Mouse (Mus musculus) MEL (cell line): ENCODE data around the gene Fnip2. TPM values are rescaled to one million over a fixed set of nuclear protein-coding genes. Genes with fewer than 3 reads are reported as not detected.

Experiments used
- DNase-seq: peaks from one replicate; pipeline ENCODE4 v3.0.0; 2011; ENCODE audit warnings: low read depth, low spot score
- H3K27ac ChIP-seq: 2 replicates; pipeline ENCODE4 v1.5.1; 2012; ENCODE audit warnings: low read depth, mild to moderate bottlenecking, control low read depth, low read length, moderate library complexity; ENCODE audit not compliant: control insufficient read depth
- H3K27me3 ChIP-seq, 2 experiments: fragments of 150-350 bp in 1 of 2; sonication (generic) in 1 of 2; 2 replicates each; pipeline ENCODE4 v1.6.1; 2012; ENCODE audit warnings: low read length in 2 of 2, mild to moderate bottlenecking in 2 of 2, improper control_type of control experiment in 1 of 2, moderate library complexity in 1 of 2; ENCODE audit not compliant: insufficient read depth in 2 of 2, control insufficient read depth in 1 of 2
- H3K36me3 ChIP-seq, 2 experiments: 2 replicates each; pipeline ENCODE4 v1.6.1; 2012 to 2014; ENCODE audit warnings: low read length in 2 of 2, improper control_type of control experiment in 1 of 2, inconsistent platforms in 1 of 2, mild to moderate bottlenecking in 1 of 2; ENCODE audit not compliant: insufficient read depth in 2 of 2, control insufficient read depth in 1 of 2
- H3K4me1 ChIP-seq, 2 experiments: fragments of 150-350 bp in 1 of 2; sonication (generic) in 1 of 2; 2 replicates each; pipeline ENCODE4 v1.6.1; 2012; ENCODE audit warnings: low read length in 2 of 2, improper control_type of control experiment in 1 of 2, mild to moderate bottlenecking in 1 of 2; ENCODE audit not compliant: insufficient read depth in 2 of 2, control insufficient read depth in 1 of 2
- H3K4me3 ChIP-seq, 2 experiments: fragments of 150-350 bp in 1 of 2; sonication (generic) in 1 of 2; 2 replicates each; pipeline ENCODE4 v1.5.1; 2012; ENCODE audit warnings: low read depth in 2 of 2, low read length in 2 of 2, mild to moderate bottlenecking in 2 of 2, moderate library complexity in 2 of 2, control low read depth in 1 of 2, improper control_type of control experiment in 1 of 2; ENCODE audit not compliant: control insufficient read depth in 1 of 2, insufficient read depth in 1 of 2
- H3K79me2 ChIP-seq: 2 replicates; pipeline ENCODE4 v1.6.1; 2012; ENCODE audit warnings: mild to moderate bottlenecking, low read length, moderate library complexity; ENCODE audit not compliant: control insufficient read depth, poor library complexity, insufficient read depth
- H3K9ac ChIP-seq: 2 replicates; pipeline ENCODE4 v1.6.1; 2012; ENCODE audit warnings: low read depth, mild to moderate bottlenecking, control low read depth, low read length, moderate library complexity; ENCODE audit not compliant: control insufficient read depth, poor library complexity, severe bottlenecking
- H3K9me3 ChIP-seq: fragments of 150-350 bp; sonication (generic); replicated peaks from 2 replicates; pipeline ENCODE4 v1.6.1; 2012; ENCODE audit warnings: mild to moderate bottlenecking, low read length, improper control_type of control experiment, moderate library complexity; ENCODE audit not compliant: insufficient read depth
- CHD1 ChIP-seq: IDR thresholded peaks from 2 replicates; pipeline ENCODE4 v1.6.1; 2012; ENCODE audit warnings: low read depth, mild to moderate bottlenecking, inconsistent platforms, low read length, improper control_type of control experiment
- CHD2 ChIP-seq: IDR thresholded peaks from 2 replicates; pipeline ENCODE4 v1.6.1; 2011; ENCODE audit warnings: low read length, improper control_type of control experiment
- E2F4 ChIP-seq: IDR thresholded peaks from 2 replicates; pipeline ENCODE4 v1.6.1; 2011; ENCODE audit warnings: low read depth, low read length, improper control_type of control experiment, borderline replicate concordance
- ELF1 ChIP-seq: IDR thresholded peaks from 2 replicates; pipeline ENCODE4 v1.6.1; 2014; ENCODE audit warnings: low read depth, mild to moderate bottlenecking, inconsistent platforms, low read length, improper control_type of control experiment, moderate library complexity
- ETS1 ChIP-seq: IDR thresholded peaks from 2 replicates; pipeline ENCODE4 v1.6.1; 2012; ENCODE audit warnings: low read depth, mild to moderate bottlenecking, inconsistent platforms, low read length, improper control_type of control experiment, moderate library complexity
- HCFC1 ChIP-seq: IDR thresholded peaks from 2 replicates; pipeline ENCODE4 v1.6.1; 2012; ENCODE audit warnings: low read depth, mild to moderate bottlenecking, inconsistent platforms, low read length, improper control_type of control experiment, moderate library complexity
- JUND ChIP-seq: IDR thresholded peaks from 2 replicates; pipeline ENCODE4 v1.6.1; 2011; ENCODE audit warnings: low read depth, mild to moderate bottlenecking, improper control_type of control experiment, low read length
- MAX ChIP-seq: IDR thresholded peaks from 2 replicates; pipeline ENCODE4 v1.6.1; 2011; ENCODE audit warnings: low read length, improper control_type of control experiment
- MEF2A ChIP-seq: IDR thresholded peaks from 2 replicates; pipeline ENCODE4 v1.6.1; 2014; ENCODE audit warnings: low read depth, mild to moderate bottlenecking, inconsistent platforms, low read length, improper control_type of control experiment; ENCODE audit not compliant: poor library complexity, insufficient replicate concordance, severe bottlenecking; ENCODE audit errors: extremely low read depth
- MXI1 ChIP-seq: IDR thresholded peaks from 2 replicates; pipeline ENCODE4 v1.6.1; 2011; ENCODE audit warnings: mild to moderate bottlenecking, low read depth, low read length, improper control_type of control experiment
- MYB ChIP-seq: IDR thresholded peaks from 2 replicates; pipeline ENCODE4 v1.6.1; 2011; ENCODE audit warnings: mild to moderate bottlenecking, low read depth, low read length, improper control_type of control experiment
- NELFE ChIP-seq: IDR thresholded peaks from 2 replicates; pipeline ENCODE4 v1.6.1; 2011; ENCODE audit warnings: low read depth, low read length, improper control_type of control experiment
- NRF1 ChIP-seq: IDR thresholded peaks from 2 replicates; pipeline ENCODE4 v1.6.1; 2014; ENCODE audit warnings: low read depth, mild to moderate bottlenecking, inconsistent platforms, low read length, improper control_type of control experiment, moderate library complexity; ENCODE audit not compliant: poor library complexity, insufficient read depth, severe bottlenecking
- POLR2A ChIP-seq, 2 experiments: IDR thresholded peaks; 2 replicates each; pipeline ENCODE4 v1.6.1; 2011 to 2012; ENCODE audit warnings: low read length in 2 of 2, mild to moderate bottlenecking in 2 of 2, control low read depth in 1 of 2, improper control_type of control experiment in 1 of 2, low read depth in 1 of 2, moderate library complexity in 1 of 2; ENCODE audit not compliant: control insufficient read depth in 1 of 2, insufficient read depth in 1 of 2, poor library complexity in 1 of 2
- POLR2AphosphoS5 ChIP-seq: IDR thresholded peaks from 2 replicates; pipeline ENCODE4 v1.6.1; 2012; ENCODE audit warnings: low read depth, borderline replicate concordance, mild to moderate bottlenecking, inconsistent platforms, low read length, moderate library complexity, mixed read lengths
- RCOR1 ChIP-seq: IDR thresholded peaks from 2 replicates; pipeline ENCODE4 v1.6.1; 2012; ENCODE audit warnings: low read depth, mild to moderate bottlenecking, inconsistent platforms, low read length, improper control_type of control experiment
- SIN3A ChIP-seq: IDR thresholded peaks from 2 replicates; pipeline ENCODE4 v1.6.1; 2012; ENCODE audit warnings: low read length, improper control_type of control experiment, inconsistent platforms
- SMC3 ChIP-seq: IDR thresholded peaks from 2 replicates; pipeline ENCODE4 v1.6.1; 2011; ENCODE audit warnings: low read depth, low read length, improper control_type of control experiment
- TBP ChIP-seq: IDR thresholded peaks from 2 replicates; pipeline ENCODE4 v1.8.0; 2011; ENCODE audit warnings: low read depth, low read length, improper control_type of control experiment
- USF1 ChIP-seq: IDR thresholded peaks from 2 replicates; pipeline ENCODE4 v1.6.1; 2014; ENCODE audit warnings: low read depth, mild to moderate bottlenecking, inconsistent platforms, low read length, improper control_type of control experiment, moderate library complexity
- ZC3H11A ChIP-seq: IDR thresholded peaks from 2 replicates; pipeline ENCODE4 v1.6.1; 2012; ENCODE audit warnings: low read depth, mild to moderate bottlenecking, inconsistent platforms, low read length, improper control_type of control experiment
- ZKSCAN1 ChIP-seq: IDR thresholded peaks from 2 replicates; pipeline ENCODE4 v1.6.1; 2012; ENCODE audit warnings: low read depth, mild to moderate bottlenecking, inconsistent platforms, low read length, improper control_type of control experiment, moderate library complexity
- ZNF384 ChIP-seq: IDR thresholded peaks from 2 replicates; pipeline ENCODE4 v1.6.1; 2012; ENCODE audit warnings: low read depth, mild to moderate bottlenecking, inconsistent platforms, low read length, improper control_type of control experiment
- polyA plus RNA-seq, 2 experiments: library from polyadenylated mRNA; stranded (reverse) in 1 of 2; unstranded in 1 of 2; fragments of >175 nt in 1 of 2; fragments of >200 nt in 1 of 2; gene quantifications; 2 replicates each; pipeline versions ENCODE4 v1.2.1 to v1.2.4; 2012; ENCODE audit warnings: low replicate concordance in 2 of 2, low read depth in 1 of 2; ENCODE audit not compliant: insufficient read length in 2 of 2, insufficient read depth in 1 of 2, missing spikeins in 1 of 2
- total RNA-seq: library from RNA; depleted of rRNA; stranded (reverse); fragments of 300-350 nt; gene quantifications from 2 replicates; pipeline ENCODE4 v1.2.3, GENCODE M21; 2012

Fnip2 gene
- total and polyA plus RNA-seq, 3 experiments: 10.4 to 65.8 (median 11.0) TPM

DNA sequence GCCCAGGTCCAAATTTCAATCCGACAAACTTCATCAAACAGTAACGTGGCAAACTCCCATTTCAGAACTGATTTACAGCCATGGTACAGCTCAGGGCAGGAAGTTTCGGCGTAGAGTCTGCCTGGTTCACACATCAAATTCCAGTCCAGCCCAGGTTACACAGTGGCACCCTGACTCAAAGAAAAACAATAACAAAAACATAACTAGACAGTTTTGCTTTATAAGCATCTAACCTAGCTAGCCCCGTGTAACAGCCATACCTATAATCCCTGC, 7.9 kb downstream of the Fnip2 start:
- Histone ChIP-seq H3K4me3 (no peak overlapping the region), H3K27me3 (no peaks in the 10 kb centered on the region), H3K79me2 (peaks cover 19% of the 10 kb centered on the region), H3K9ac (no peak overlapping the region), H3K9me3 (no peaks in the 10 kb centered on the region), H3K36me3 (peaks cover 0 to 6% of the 10 kb centered on the region in 2 experiments; a peak in 2 of 4 replicates), H3K4me1 (peaks cover 4 to 11% of the 10 kb centered on the region in 2 experiments; a peak in 3 of 4 replicates), H3K27ac (no peak overlapping the region)
- TF ChIP-seq RCOR1: no peak
- no peak for TF ChIP-seq TBP
- no peak for TF ChIP-seq POLR2A (IDR thresholded peaks at IDR 0.05; ENCODE audit: control insufficient read depth in 1 of 2, insufficient read depth in 1 of 2, low read depth in 1 of 2, low read length in 2 of 2, poor library complexity in 1 of 2)
- TF ChIP-seq MYB: no peak
- TF ChIP-seq MXI1: no peak
- no peak for TF ChIP-seq NRF1
- no peak for TF ChIP-seq ZKSCAN1
- no peak for TF ChIP-seq MEF2A
- TF ChIP-seq HCFC1: no peak
- no peak for TF ChIP-seq JUND
- TF ChIP-seq POLR2AphosphoS5: no peak
- no peak for DNase-seq

GRCm38 (mm10) chr3:79559021-79559772, 8.4 kb downstream of the Fnip2 start:
- H3K36me3 ChIP-seq: peaks cover 0 to 6% of the 10 kb centered on the region in 2 experiments; a peak in 2 of 4 replicates

GRCm38 (mm10) chr3:79555061-79555460, 12.5 kb downstream of the Fnip2 start:
- H3K79me2 ChIP-seq: peaks cover 21% of the 10 kb centered on the region; the same call in 1 of the 2 replicates
- peaks cover 0 to 4% of the 10 kb centered on the region in 2 experiments; a peak in 2 of 4 replicates for H3K4me1 ChIP-seq
- H3K4me3 ChIP-seq: no peak overlapping the region
- no peak overlapping the region for H3K27ac ChIP-seq
- no peak overlapping the region for H3K9ac ChIP-seq
- TF ChIP-seq ELF1: no peak
- TF ChIP-seq HCFC1: no peak
- no peak for TF ChIP-seq NRF1
- no peak for TF ChIP-seq JUND
- no peak for TF ChIP-seq ZNF384
- no peak for TF ChIP-seq USF1
- TF ChIP-seq NELFE: no peak
- TF ChIP-seq CHD2: no peak
- TF ChIP-seq MAX: no peak
- no peak for TF ChIP-seq ZKSCAN1
- TF ChIP-seq ETS1: no peak
- TF ChIP-seq ZC3H11A: no peak
- TF ChIP-seq, all 39 proteins: peak for 0
- Histone ChIP-seq H3K27me3 (no peaks in the 10 kb centered on the region), H3K9me3 (no peaks in the 10 kb centered on the region), H3K36me3 (no peaks in the 10 kb centered on the region; a peak in 2 of 4 replicates)
- DNase-seq: no peak

More at GRCm38 (mm10) chr3:79559021-79559772, 8.4 kb downstream of the Fnip2 start:
- DNase-seq: no peak
- H3K79me2 ChIP-seq: peaks cover 19% of the 10 kb centered on the region
- H3K27ac ChIP-seq: no peak overlapping the region
- no peak overlapping the region for H3K9ac ChIP-seq
- TF ChIP-seq CHD1 (no peak), SMC3 (no peak), E2F4 (no peak), SIN3A (no peak), CHD2 (no peak)
- no peaks in the 10 kb centered on the region for H3K9me3 ChIP-seq
- H3K4me1 ChIP-seq: peaks cover 4 to 11% of the 10 kb centered on the region in 2 experiments; a peak in 3 of 4 replicates
- H3K27me3 ChIP-seq: no peaks in the 10 kb centered on the region
- no peak overlapping the region for H3K4me3 ChIP-seq
